Mouse (Mus musculus): ENCODE measurements around the gene Rangap1. TPM values are rescaled to one million over a fixed set of nuclear protein-coding genes. Genes with fewer than 3 reads are reported as not detected.
"Not testable (repeated sequence)": the region's sequence is repeated elsewhere in the genome, so short reads cannot be mapped to it uniquely, and the experiment has no call there.

The Rangap1 gene
- total RNA-seq, 2 experiments from 2014 or later = 149 to 162 TPM

- Histone ChIP-seq H3K4me3 (no peak overlapping the region), H3K27ac (no peak overlapping the region)
- DNase-seq (ENCODE audit: low spot score in 2 of 2) = no peak
- TF ChIP-seq CTCF (conservative IDR thresholded peaks at IDR 0.05) = no peak
Measured at GRCm38 (mm10) chr15:81764573-81764972, 19.2 kb upstream of the Rangap1 start.

GRCm38 (mm10) chr15:81761959-81762358 lies 16.6 kb upstream of the Rangap1 start:
- DNase-seq (ENCODE audit: low spot score in 2 of 2) = no peak
- peak; percentile 45 for TF ChIP-seq CTCF (conservative IDR thresholded peaks at IDR 0.05)
- H3K4me3 ChIP-seq = no peak overlapping the region
- H3K27ac ChIP-seq = no peak overlapping the region

GRCm38 (mm10) chr15:81761381-81761780 lies 16.1 kb upstream of the Rangap1 start:
- DNase-seq (ENCODE audit: low spot score in 2 of 2) = no peak
- no peak overlapping the region for H3K27ac ChIP-seq
- H3K4me3 ChIP-seq = no peak overlapping the region
- TF ChIP-seq CTCF (conservative IDR thresholded peaks at IDR 0.05) = no peak

GRCm38 (mm10) chr15:81760361-81761079 lies 15.2 kb upstream of the Rangap1 start:
- H3K27ac ChIP-seq = no peak overlapping the region
- no peak overlapping the region for H3K4me3 ChIP-seq
- DNase-seq (ENCODE audit: low spot score in 2 of 2) = no peak
- TF ChIP-seq CTCF (conservative IDR thresholded peaks at IDR 0.05) = no peak

- no peak overlapping the region for H3K27ac ChIP-seq
- DNase-seq (ENCODE audit: low spot score in 2 of 2) = no peak
- TF ChIP-seq CTCF (conservative IDR thresholded peaks at IDR 0.05) = no peak
- H3K4me3 ChIP-seq = no peak overlapping the region
Measured at GRCm38 (mm10) chr15:81759542-81759941, 14.2 kb upstream of the Rangap1 start.

- DNase-seq (ENCODE audit: low spot score in 2 of 2) = no peak
- TF ChIP-seq CTCF (conservative IDR thresholded peaks at IDR 0.05) = no peak
Measured at GRCm38 (mm10) chr15:81758701-81759100, 13.4 kb upstream of the Rangap1 start.

GRCm38 (mm10) chr15:81753669-81754068 lies 8.3 kb upstream of the Rangap1 start:
- DNase-seq (ENCODE audit: low spot score in 2 of 2) = no peak
- Histone ChIP-seq H3K4me3 (no peak overlapping the region), H3K27ac (no peak overlapping the region)
- no peak for TF ChIP-seq CTCF (conservative IDR thresholded peaks at IDR 0.05)

More at GRCm38 (mm10) chr15:81758701-81759100, 13.4 kb upstream of the Rangap1 start:
- Histone ChIP-seq H3K4me3 (no peak overlapping the region), H3K27ac (peak overlapping the region; percentile 46; the same call in 1 of the 2 replicates)

DNA sequence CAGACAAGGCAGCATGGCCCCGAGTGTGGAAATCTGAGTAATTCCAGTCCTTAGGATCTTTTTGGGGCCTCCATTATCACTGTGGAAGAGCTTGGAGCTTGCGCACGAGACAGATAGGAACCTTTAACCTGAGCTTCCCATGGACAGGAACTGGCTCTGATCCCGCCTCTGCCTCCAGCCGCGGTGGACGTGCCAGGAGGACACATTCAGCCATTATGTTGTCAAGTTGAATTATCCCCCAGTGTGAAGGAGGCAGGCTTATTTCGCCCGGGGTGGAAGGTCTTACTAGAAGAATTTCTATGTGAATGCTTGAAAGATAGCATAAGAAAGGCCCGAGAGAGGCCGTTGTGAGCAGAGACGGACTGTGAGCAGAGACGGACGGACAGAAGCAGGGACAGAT lies 4.4 kb upstream of the Rangap1 start:
- Histone ChIP-seq H3K4me3 (no peak overlapping the region), H3K27ac (no peak overlapping the region)
- TF ChIP-seq CTCF (conservative IDR thresholded peaks at IDR 0.05) = no peak
- DNase-seq (ENCODE audit: low spot score in 2 of 2) = no peak

DNA sequence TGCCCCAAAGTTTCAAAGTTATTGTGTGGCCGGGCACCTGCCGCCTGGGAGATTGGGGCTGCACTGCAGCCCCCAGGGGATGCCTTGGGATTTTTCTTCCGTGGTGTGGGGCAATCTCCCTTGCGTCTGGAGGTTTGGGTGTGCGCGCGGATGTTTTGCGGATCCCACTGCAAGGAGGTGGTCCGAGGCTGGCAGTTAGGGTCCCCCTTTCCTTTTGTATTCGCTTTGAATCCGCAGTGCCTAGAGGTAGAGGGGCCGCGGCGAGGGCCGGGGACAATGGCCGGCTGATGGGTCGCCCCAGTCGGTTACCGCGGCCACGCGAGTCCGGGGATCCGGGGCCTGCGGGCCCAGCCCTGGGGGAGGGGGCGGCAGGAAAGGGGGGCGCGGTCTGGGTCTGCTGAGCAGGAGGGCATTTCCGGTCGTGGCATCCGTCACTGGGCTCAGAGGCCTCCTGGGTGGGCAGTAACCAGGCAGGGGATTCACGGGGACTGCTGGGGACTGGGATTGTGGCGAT lies 328 bp upstream of the Rangap1 start:
- Histone ChIP-seq H3K4me3 (peak overlapping the region; percentile 91), H3K27ac (peak overlapping the region; percentile 95)
- TF ChIP-seq CTCF (conservative IDR thresholded peaks at IDR 0.05) = no peak
- peak; percentile 16 to 60 for DNase-seq (ENCODE audit: low spot score in 2 of 2)

DNA sequence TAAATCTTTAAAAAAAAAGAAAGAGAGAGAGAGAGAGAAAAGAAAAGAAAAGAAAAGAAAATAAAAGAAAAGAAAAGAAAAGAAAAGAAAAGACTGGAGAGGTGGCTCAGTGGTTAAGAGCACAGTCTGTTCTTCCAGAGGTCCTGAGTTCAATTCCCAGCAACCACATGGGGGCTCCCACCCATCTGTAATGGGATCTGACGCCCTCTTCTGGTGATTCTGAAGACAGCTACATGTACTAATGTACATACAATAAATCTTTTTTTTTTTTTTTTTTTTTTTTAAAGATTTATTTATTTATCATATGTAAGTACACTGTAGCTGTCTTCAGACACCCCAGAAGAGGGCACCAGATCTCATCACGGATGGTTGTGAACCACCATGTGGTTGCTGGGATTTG lies 3.0 kb downstream of the Rangap1 start:
- H3K4me3 ChIP-seq; DNase-seq (ENCODE audit: low spot score in 2 of 2); H3K27ac ChIP-seq: not testable (repeated sequence)
- TF ChIP-seq CTCF (conservative IDR thresholded peaks at IDR 0.05) = peak; percentile 43

- H3K4me3 ChIP-seq = no peak overlapping the region
- H3K27ac ChIP-seq = no peak overlapping the region
- peak in 1 of 2 experiments; percentile 44 for DNase-seq (ENCODE audit: low spot score in 2 of 2)
- TF ChIP-seq CTCF (conservative IDR thresholded peaks at IDR 0.05) = peak; percentile 78
Measured at GRCm38 (mm10) chr15:81739924-81740323, 5.4 kb downstream of the Rangap1 start.

GRCm38 (mm10) chr15:81739296-81739695 lies 6.0 kb downstream of the Rangap1 start:
- DNase-seq (ENCODE audit: low spot score in 2 of 2) = no peak
- H3K27ac ChIP-seq = no peak overlapping the region
- H3K4me3 ChIP-seq = no peak overlapping the region
- no peak for TF ChIP-seq CTCF (conservative IDR thresholded peaks at IDR 0.05)

- no peak overlapping the region for H3K27ac ChIP-seq
- TF ChIP-seq CTCF (conservative IDR thresholded peaks at IDR 0.05) = no peak
- DNase-seq (ENCODE audit: low spot score in 2 of 2) = no peak
- no peak overlapping the region for H3K4me3 ChIP-seq
Measured at GRCm38 (mm10) chr15:81735075-81735474, 10.3 kb downstream of the Rangap1 start.

Measured in layer of hippocampus, adult 2 months (tissue).